Mouse (Mus musculus) kidney, adult 2 months (tissue): ENCODE results near the gene Crb3. TPM values are rescaled to one million over a fixed set of nuclear protein-coding genes. Genes with fewer than 3 reads are reported as not detected.

ENCODE experiments used
- DNase-seq: peaks from one replicate; pipeline ENCODE4 v3.0.0; 2021
- H3K27ac ChIP-seq: fragments of 200-500 bp; 2 replicates; pipeline ENCODE4 v1.5.1; 2012; ENCODE audit warnings: low read depth, low read length, control low read depth, inconsistent platforms; ENCODE audit not compliant: insufficient read depth
- H3K27me3 ChIP-seq: fragments of 200-500 bp; replicated peaks from 2 replicates; pipeline ENCODE4 v1.6.1; 2012; ENCODE audit warnings: mild to moderate bottlenecking, moderate library complexity, low read length, inconsistent platforms; ENCODE audit not compliant: control insufficient read depth, insufficient read depth
- H3K36me3 ChIP-seq: fragments of 200-500 bp; 2 replicates; pipeline ENCODE4 v1.6.1; 2012; ENCODE audit warnings: mild to moderate bottlenecking, moderate library complexity, low read length, inconsistent platforms; ENCODE audit not compliant: control insufficient read depth, insufficient read depth
- H3K4me1 ChIP-seq: fragments of 200-500 bp; 2 replicates; pipeline ENCODE4 v1.6.1; 2011; ENCODE audit warnings: low read length; ENCODE audit not compliant: control insufficient read depth, insufficient read depth
- H3K4me3 ChIP-seq: fragments of 200-500 bp; 2 replicates; pipeline ENCODE4 v1.5.1; 2011; ENCODE audit warnings: mild to moderate bottlenecking, low read depth, low read length, control low read depth; ENCODE audit not compliant: insufficient read depth
- CTCF ChIP-seq: fragments of 200-500 bp; conservative IDR thresholded peaks from 2 replicates; pipeline ENCODE4 v1.5.1; 2011; ENCODE audit warnings: low read depth, mild to moderate bottlenecking, control low read depth, low read length, moderate library complexity, mixed read lengths; ENCODE audit not compliant: insufficient read depth, insufficient read length
- POLR2A ChIP-seq: fragments of 200-500 bp; IDR thresholded peaks from one replicate; pipeline ENCODE4 v1.6.1; 2011; ENCODE audit warnings: low read depth, low read length, control low read depth
- WGBS: fragments of 180-500 bp; shearing (Covaris S2); methylation state at CpG from one replicate; pipeline ENCODE4 v1.1.7; 2018; 5-methylcytosine and 5-hydroxymethylcytosine counted together
- polyA plus RNA-seq: library from polyadenylated mRNA; depleted of rRNA; stranded (reverse); fragments of >200 nt; gene quantifications from 2 replicates; pipeline ENCODE4 v1.2.3, GENCODE M21; 2012

The Crb3 gene
- polyA plus RNA-seq, 1 experiment = 110 TPM

DNA sequence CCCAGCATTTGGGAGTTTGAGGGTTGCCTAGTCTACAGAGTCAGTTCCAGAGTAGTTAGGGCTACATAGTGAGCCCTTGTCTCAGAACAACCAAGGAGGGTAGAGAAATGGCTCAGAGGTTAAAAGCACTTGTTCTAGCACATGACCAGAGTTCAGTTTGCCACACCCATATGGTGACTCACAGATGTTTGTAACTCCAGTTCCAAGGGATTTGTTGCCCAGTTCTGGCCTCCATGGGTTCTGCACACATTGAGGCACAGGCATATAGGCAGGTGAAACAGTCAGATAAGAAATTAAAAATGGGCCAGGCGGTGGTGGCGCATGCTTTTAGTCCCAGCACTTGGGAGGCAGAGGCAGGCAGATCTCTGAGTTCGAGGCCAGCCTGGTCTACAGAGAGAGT lies 35.3 kb downstream of the Crb3 start:
- H3K36me3 ChIP-seq = no peaks in the 10 kb centered on the region
- no peak overlapping the region for H3K27ac ChIP-seq
- TF ChIP-seq CTCF (no peak), POLR2A (no peak)
- no peak overlapping the region for H3K4me3 ChIP-seq
- no peaks in the 10 kb centered on the region for H3K27me3 ChIP-seq
- WGBS = 97% methylated on average over 3 of the region's 3 CpGs
- H3K4me1 ChIP-seq = no peaks in the 10 kb centered on the region
- no peak for DNase-seq

DNA sequence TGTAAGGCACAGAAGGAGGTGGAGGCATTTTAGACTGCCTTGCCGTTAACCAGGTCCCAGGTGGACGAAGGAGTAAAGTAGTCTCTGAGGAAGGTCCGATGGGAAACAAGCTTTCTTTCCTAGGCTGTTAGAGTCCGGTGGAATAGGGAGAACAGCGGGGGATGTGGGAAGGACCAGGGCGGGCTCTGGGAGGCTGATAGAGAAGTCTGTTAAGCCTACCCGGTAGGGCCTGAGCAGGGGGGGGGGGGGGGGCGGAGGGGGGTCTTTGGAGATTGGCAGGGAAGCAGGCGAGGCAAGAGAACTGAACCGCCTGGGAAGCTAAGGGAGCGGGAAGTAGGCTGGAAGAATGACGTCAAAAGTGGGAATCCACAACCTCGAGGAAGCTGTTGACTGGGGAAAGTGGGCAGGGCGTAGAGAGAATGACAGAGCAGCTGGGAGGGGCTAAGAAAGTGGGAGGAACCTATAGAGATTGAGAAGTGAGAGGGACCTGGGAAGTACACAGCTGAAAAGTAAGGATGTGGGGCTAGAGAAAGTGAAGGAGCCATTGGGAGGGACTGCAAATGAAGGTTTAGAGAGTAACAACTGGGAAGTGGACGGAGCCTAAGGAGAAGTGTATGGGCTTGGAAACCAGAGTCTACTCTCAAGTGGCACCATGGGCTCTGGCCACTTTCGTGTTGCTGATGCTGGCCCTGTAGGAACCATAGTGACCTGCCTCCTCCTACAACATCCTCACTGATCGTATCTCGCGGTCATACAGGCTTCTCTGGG lies 37.1 kb downstream of the Crb3 start:
- no peak for TF ChIP-seq CTCF
- no peak for TF ChIP-seq POLR2A
- H3K27me3 ChIP-seq = no peaks in the 10 kb centered on the region
- 3% methylated on average over 19 of the region's 19 CpGs for WGBS
- H3K4me3 ChIP-seq = peak overlapping the region; percentile 24; the same call in 1 of the 2 replicates
- H3K36me3 ChIP-seq = no peaks in the 10 kb centered on the region
- peak; percentile 69 for DNase-seq
- H3K4me1 ChIP-seq = no peaks in the 10 kb centered on the region
- no peak overlapping the region for H3K27ac ChIP-seq

DNA sequence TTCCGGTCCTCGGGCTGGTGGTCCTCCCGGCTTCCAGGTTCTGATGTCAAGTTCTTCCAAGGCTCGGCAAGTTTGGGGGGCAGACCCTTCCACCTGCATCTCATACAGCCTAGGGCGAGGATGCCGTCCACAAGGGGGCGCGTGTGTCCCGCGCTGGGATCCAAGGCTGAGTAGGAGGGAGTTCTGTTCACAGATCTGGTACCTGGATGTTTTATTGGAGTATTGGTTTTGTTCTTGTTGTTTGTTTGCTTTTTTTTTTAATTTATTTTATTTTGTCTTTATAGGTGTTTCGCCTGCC lies 37.7 kb downstream of the Crb3 start:
- no peaks in the 10 kb centered on the region for H3K36me3 ChIP-seq

DNA sequence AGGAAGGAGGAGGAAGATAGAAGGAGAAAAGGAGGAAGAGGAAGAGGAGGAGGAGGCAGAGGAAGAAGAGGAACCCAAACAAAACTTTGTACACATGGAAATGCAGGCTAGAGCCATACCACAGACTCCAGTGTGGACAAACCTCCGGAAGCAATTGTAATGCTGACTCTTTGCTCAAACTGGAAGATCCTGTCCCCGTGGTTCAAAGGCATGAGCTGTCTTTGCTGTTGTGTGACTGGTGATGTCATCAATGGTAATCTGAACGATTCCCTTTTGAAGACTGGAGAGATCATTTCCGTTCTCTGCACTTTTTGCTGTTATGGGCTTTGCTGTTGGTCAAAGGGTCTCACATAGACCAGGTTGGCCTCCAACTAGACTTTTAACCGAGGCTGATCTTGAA lies 39.4 kb downstream of the Crb3 start:
- no peaks in the 10 kb centered on the region for H3K4me1 ChIP-seq
- H3K36me3 ChIP-seq = no peaks in the 10 kb centered on the region
- no peak for DNase-seq
- H3K27me3 ChIP-seq = no peaks in the 10 kb centered on the region
- no peak overlapping the region for H3K27ac ChIP-seq
- H3K4me3 ChIP-seq = no peak overlapping the region
- no peak for TF ChIP-seq POLR2A
- TF ChIP-seq CTCF = no peak
- WGBS = 83% methylated on average over 5 of the region's 5 CpGs

More for the DNA sequence above, 37.7 kb downstream of the Crb3 start:
- TF ChIP-seq CTCF = peak; percentile 85
- TF ChIP-seq POLR2A = no peak
- Histone ChIP-seq H3K4me1 (no peaks in the 10 kb centered on the region), H3K27ac (no peak overlapping the region), H3K4me3 (peak overlapping the region; percentile 24; the same call in 1 of the 2 replicates), H3K27me3 (no peaks in the 10 kb centered on the region)
- WGBS = under 1% methylated on average over 11 of the region's 11 CpGs
- DNase-seq = peak; percentile 80

DNA sequence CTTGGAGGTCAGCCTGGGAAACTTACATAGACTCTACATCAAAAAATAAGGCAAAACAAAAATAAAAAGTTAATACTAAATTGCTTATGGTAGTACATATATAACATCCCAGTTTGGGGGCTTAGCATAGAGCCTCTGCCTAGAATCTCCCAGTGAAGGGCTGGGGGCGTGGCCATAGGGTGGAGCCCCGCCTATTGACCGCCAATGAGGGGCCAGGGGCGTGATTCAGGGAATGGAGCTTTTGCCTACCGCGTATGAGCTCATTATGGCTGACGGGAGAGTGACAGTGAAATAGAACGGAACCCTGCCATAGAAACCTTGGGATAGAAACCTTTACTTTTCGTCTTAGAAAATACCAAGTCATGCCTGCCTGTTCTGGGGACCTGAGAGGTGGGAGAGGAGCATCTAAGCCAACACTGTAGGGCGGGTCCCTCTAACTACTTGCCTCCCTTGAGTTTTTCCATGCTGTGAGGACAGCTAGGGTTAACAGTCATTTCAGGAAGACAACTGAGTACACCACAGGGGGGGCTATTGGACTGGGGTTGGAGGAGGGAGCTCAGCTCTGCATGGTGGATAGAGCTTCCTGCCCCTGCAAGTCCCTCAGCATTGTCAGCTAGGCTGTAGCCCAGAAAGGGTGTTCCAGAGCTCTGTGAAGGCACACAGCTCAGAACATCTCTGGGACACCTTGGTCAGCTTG lies 40.9 kb downstream of the Crb3 start:
- Histone ChIP-seq H3K27me3 (no peaks in the 10 kb centered on the region), H3K4me3 (no peak overlapping the region), H3K36me3 (no peaks in the 10 kb centered on the region), H3K27ac (no peak overlapping the region), H3K4me1 (no peaks in the 10 kb centered on the region)
- no peak for TF ChIP-seq CTCF
- no peak for TF ChIP-seq POLR2A
- 17% methylated on average over 10 of the region's 10 CpGs for WGBS
- DNase-seq = no peak

DNA sequence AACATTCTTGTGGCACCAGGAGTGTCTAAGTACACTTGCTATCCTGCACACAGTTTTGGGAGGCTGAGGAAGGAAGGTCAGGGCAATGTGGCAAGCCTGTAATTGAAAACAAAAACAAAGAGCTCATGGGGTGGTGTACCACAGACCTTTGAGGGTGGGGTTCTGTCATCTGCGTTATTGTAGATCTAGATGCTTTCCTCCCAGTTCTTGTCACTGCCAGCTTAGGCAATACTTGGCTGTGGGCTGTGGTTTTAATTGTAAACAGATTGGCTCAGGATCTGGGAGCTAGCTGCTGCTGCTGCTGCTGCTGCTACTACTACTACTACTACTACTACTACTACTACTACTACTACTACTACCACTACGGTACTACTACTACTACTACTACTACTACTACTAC lies 43.4 kb downstream of the Crb3 start:
- H3K27me3 ChIP-seq = 0 out of 2 replicates have a peak, but pooled peaks cover 2% of the 10 kb centered on the region
- H3K4me1 ChIP-seq = no peaks in the 10 kb centered on the region
- no peaks in the 10 kb centered on the region for H3K36me3 ChIP-seq
- no peak for DNase-seq
- no peak overlapping the region for H3K27ac ChIP-seq
- TF ChIP-seq CTCF (no peak), POLR2A (no peak)
- WGBS = 89% methylated on average over 2 of the region's 2 CpGs
- H3K4me3 ChIP-seq = no peak overlapping the region

DNA sequence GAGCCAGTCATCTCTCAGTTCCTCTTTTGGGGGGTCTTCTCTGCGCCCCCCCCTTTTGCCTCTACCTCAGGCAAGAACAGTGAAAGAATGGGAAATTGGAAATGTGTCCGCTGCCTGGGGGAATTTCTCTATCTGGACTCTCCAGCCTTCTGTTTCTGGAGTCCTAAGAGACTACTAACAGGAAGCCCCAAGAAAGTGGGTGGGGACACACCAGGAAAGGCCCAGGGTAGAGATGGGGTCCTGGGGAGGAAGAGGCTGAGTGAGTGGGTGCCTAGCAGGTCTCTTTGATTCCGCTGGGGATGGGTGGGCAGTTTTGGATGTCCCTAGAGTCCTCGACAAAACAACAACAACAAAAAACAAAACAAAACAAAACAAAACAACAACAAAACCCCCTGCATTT lies 45.6 kb downstream of the Crb3 start:
- Histone ChIP-seq H3K4me1 (no peaks in the 10 kb centered on the region), H3K36me3 (no peaks in the 10 kb centered on the region), H3K27ac (no peak overlapping the region), H3K27me3 (0 out of 2 replicates have a peak, but pooled peaks cover 2% of the 10 kb centered on the region), H3K4me3 (peak overlapping the region; percentile 91; the same call in 1 of the 2 replicates)
- no peak for DNase-seq
- TF ChIP-seq POLR2A (no peak), CTCF (no peak)
- WGBS = 56% methylated on average over 4 of the region's 4 CpGs
